Mouse (Mus musculus) bone marrow, adult 2 months (tissue): ENCODE measurements around the gene Cdkn1a.

ENCODE experiments used
- CTCF ChIP-seq: fragments of 200-500 bp; IDR thresholded peaks from 2 replicates; pipeline ENCODE4 v1.5.1; 2011; ENCODE audit warnings: low read length, control low read depth; ENCODE audit not compliant: control insufficient read depth, insufficient read depth
- POLR2A ChIP-seq: fragments of 200-500 bp; IDR thresholded peaks from 2 replicates; pipeline ENCODE4 v1.6.1; 2011; ENCODE audit warnings: low read depth, mild to moderate bottlenecking, control low read depth, low read length, borderline replicate concordance; ENCODE audit not compliant: control insufficient read depth

- no peak for TF ChIP-seq CTCF
- TF ChIP-seq POLR2A, result no peak
Measured at GRCm38 (mm10) chr17:29141577-29141976, 50.8 kb downstream of the Cdkn1a start.
